Mouse (Mus musculus): Measurements from ENCODE around the gene Olfr887.

- TF ChIP-seq POLR2A (IDR thresholded peaks at IDR 0.05; ENCODE audit: borderline replicate concordance, insufficient read depth, low read length) (no peak), CTCF (IDR thresholded peaks at IDR 0.05; ENCODE audit: borderline replicate concordance, insufficient read depth, low read depth, low read length) (no peak)
Measured at GRCm38 (mm10) chr9:38061022-38061421, 22.9 kb upstream of the Olfr887 start, which contains the start of gene Olfr885.

Data from cerebellum, adult 2 months (tissue).